ENCODE assay signal across 8 mouse cellular contexts in the genomic region with DNA sequence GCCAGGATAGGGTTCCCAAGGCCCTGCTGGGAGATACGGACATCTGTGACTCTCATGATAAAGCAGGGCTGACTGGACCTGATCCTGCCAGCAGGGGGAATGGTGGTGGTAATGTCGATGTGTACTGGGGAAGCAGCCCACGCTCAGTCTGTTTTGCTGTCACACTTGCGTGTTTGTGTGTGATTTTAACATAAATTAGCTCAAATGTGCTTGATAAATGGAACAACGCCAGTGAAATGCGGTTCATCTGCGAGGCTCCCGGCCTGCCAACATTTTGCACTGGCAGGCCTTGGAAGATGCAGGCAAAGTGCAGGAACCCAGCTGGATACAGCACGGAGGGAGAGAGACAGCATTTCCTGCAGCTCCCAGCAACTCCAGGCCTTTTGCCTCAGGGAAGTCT.
A peak's percentile ranks its signal among the peaks of the same experiment; 100 is the strongest.
DNase-seq lines count a peak whose midpoint lies in the region; ATAC-seq and TF ChIP-seq lines count a peak whose summit lies in the region.
"Had no signal": no experiment of that assay in that cellular context is flagged by ENCODE, and none has a peak within 500 bp of the region (broad histone marks: within the 10 kb centered on the region; RNA-seq: fewer than 3 reads in every experiment).

No protein-coding gene starts in this region.

- H3K36me3 ChIP-seq in hindbrain, embryonic 14.5 days (replicated peaks; ENCODE audit: control insufficient read depth, insufficient read depth): no peaks in the 10 kb centered on the region
- no peaks in the 10 kb centered on the region for H3K36me3 ChIP-seq in midbrain, embryonic 13.5 days
- H3K36me3 ChIP-seq in thymus, adult 2 months (ENCODE audit: control insufficient read depth, insufficient read depth, low read length): no peaks in the 10 kb centered on the region
- H3K36me3 ChIP-seq: liver, embryonic 15.5 days had no signal

- no peaks in the 10 kb centered on the region for H3K27me3 ChIP-seq in hindbrain, embryonic 14.5 days (ENCODE audit: control insufficient read depth, insufficient read depth, low read length)
- H3K27me3 ChIP-seq in midbrain, embryonic 13.5 days: no peaks in the 10 kb centered on the region
- H3K27me3 ChIP-seq in thymus, adult 2 months (ENCODE audit: control insufficient read depth, insufficient read depth, low read length): no peaks in the 10 kb centered on the region
- H3K27me3 ChIP-seq: liver, embryonic 15.5 days had no signal

- no peak for TF ChIP-seq CTCF in thymus, adult 2 months (IDR thresholded peaks at IDR 0.05; ENCODE audit: borderline replicate concordance, control insufficient read depth, extremely low read depth, insufficient read depth, low read length, poor library complexity)

- WGBS in hindbrain, embryonic 14.5 days: 33% methylated on average over 9 of the region's 9 CpGs
- WGBS in midbrain, embryonic 13.5 days: 40% methylated on average over 9 of the region's 9 CpGs
- WGBS in thymus, adult 2 months: 81% methylated on average over 9 of the region's 9 CpGs

- peak; percentile 53; the same call in 1 of the 2 replicates for ATAC-seq in hindbrain, embryonic 14.5 days (ENCODE audit: low FRiP score)
- ATAC-seq in midbrain, embryonic 13.5 days: peak; percentile 66; the same call in 1 of the 2 replicates
- no peak for ATAC-seq in activated CD4-positive, CD25-positive, alpha-beta regulatory T cell, adult 4 months

- H3K9ac ChIP-seq in hindbrain, embryonic 14.5 days: no peak overlapping the region
- no peak overlapping the region for H3K9ac ChIP-seq in midbrain, embryonic 13.5 days (replicated peaks)
- H3K9ac ChIP-seq: liver, embryonic 15.5 days had no signal

- no peaks in the 10 kb centered on the region for H3K9me3 ChIP-seq in hindbrain, embryonic 14.5 days (ENCODE audit: control insufficient read depth, low read length)
- no peaks in the 10 kb centered on the region for H3K9me3 ChIP-seq in midbrain, embryonic 13.5 days
- H3K9me3 ChIP-seq: liver, embryonic 15.5 days had no signal

- no peak overlapping the region for H3K4me3 ChIP-seq in hindbrain, embryonic 14.5 days (replicated peaks; ENCODE audit: low read length)
- H3K4me3 ChIP-seq in midbrain, embryonic 13.5 days (replicated peaks): no peak overlapping the region
- H3K4me3 ChIP-seq in thymus, adult 2 months (ENCODE audit: control insufficient read depth, insufficient read depth, low read length): no peak overlapping the region
- H3K4me3 ChIP-seq: liver, embryonic 15.5 days had no signal

- DNase-seq in ovary, postnatal 36 days (ENCODE audit: low spot score): peak; percentile 32
- no peak for DNase-seq in ovary, postnatal 14 days (ENCODE audit: low spot score)
- peak; percentile 40 for DNase-seq in embryo, embryonic 10.5 days (ENCODE audit: low spot score)
- DNase-seq in hindbrain, embryonic 14.5 days (ENCODE audit: low spot score): peak; percentile 65
- no peak for DNase-seq in thymus, adult 2 months

- H3K27ac ChIP-seq in hindbrain, embryonic 14.5 days: no peak overlapping the region
- H3K27ac ChIP-seq in midbrain, embryonic 13.5 days: no peak overlapping the region
- no peak overlapping the region for H3K27ac ChIP-seq in thymus, adult 2 months (ENCODE audit: control insufficient read depth, insufficient read depth, low read length)
- H3K27ac ChIP-seq: liver, embryonic 15.5 days had no signal

- no peak for TF ChIP-seq POLR2A in thymus, adult 2 months (IDR thresholded peaks at IDR 0.05; ENCODE audit: control insufficient read depth, extremely low read depth, insufficient read depth, low read length, poor library complexity)

- 0 out of 2 replicates have a peak, but pooled peaks cover 6% of the 10 kb centered on the region for H3K4me1 ChIP-seq in hindbrain, embryonic 14.5 days (replicated peaks; ENCODE audit: control insufficient read depth, insufficient read depth, low read length)
- peaks cover 4% of the 10 kb centered on the region; the same call in 1 of the 2 replicates for H3K4me1 ChIP-seq in midbrain, embryonic 13.5 days (replicated peaks)
- H3K4me1 ChIP-seq in thymus, adult 2 months (replicated peaks; ENCODE audit: control insufficient read depth, insufficient read depth, low read length): no peaks in the 10 kb centered on the region
- H3K4me1 ChIP-seq: liver, embryonic 15.5 days had no signal

- peak overlapping the region; percentile 13; the same call in 1 of the 2 replicates for H3K4me2 ChIP-seq in hindbrain, embryonic 14.5 days (replicated peaks)
- H3K4me2 ChIP-seq in midbrain, embryonic 13.5 days (replicated peaks): peak overlapping the region; percentile 20; the same call in 1 of the 2 replicates
- H3K4me2 ChIP-seq: liver, embryonic 15.5 days had no signal

Comparison
In these comparisons a context has a peak if more than half of its experiments do, and no peak if none do; other contexts are left out.
1. DNase-seq: peak in ovary, postnatal 36 days (single experiment), embryo, embryonic 10.5 days (single experiment) and hindbrain, embryonic 14.5 days (single experiment); none in ovary, postnatal 14 days (single experiment) and thymus, adult 2 months (single experiment).